Mouse (Mus musculus): Measurements from ENCODE around the gene Hykk. TPM values are rescaled to one million over a fixed set of nuclear protein-coding genes. Genes with fewer than 3 reads are reported as not detected.
A peak's percentile ranks its signal among the peaks of the same experiment; 100 is the strongest.

Gene Hykk
- total RNA-seq (2021) = 1 to 10 TPM; 3.0 to 3.1 TPM
- long read RNA-seq, experiment 1, full-length matches to known transcripts = 1 of 1 reads
- long read RNA-seq, experiment 1, partial matches to known transcripts = 0 of 1 reads
- long read RNA-seq, experiment 1, other reads (novel, unspliced or antisense) = 0 of 1 reads
- long read RNA-seq, experiment 2, partial matches to known transcripts = 0 of 3 reads
- long read RNA-seq, experiment 2, other reads (novel, unspliced or antisense) = 3 of 3 reads

GRCm38 (mm10) chr9:54917010-54917677, at the start of gene Hykk:
Gene Hykk (plus strand): TSS chr9:54917283.
- Histone ChIP-seq H3K4me3 (peak within 1 kb of the TSS; percentile 78), H3K27ac (peak within 1 kb of the TSS; percentile 74)
- no peak for TF ChIP-seq CTCF (conservative IDR thresholded peaks at IDR 0.05)
- peak; percentile 82 to 95 for DNase-seq (ENCODE audit: low spot score in 2 of 2)

GRCm38 (mm10) chr9:54878759-54879158, 38.3 kb upstream of the Hykk start:
- peak in 1 of 2 experiments; percentile 9 for DNase-seq (ENCODE audit: low spot score in 2 of 2)
- no peak overlapping the region for H3K4me3 ChIP-seq
- H3K27ac ChIP-seq = no peak overlapping the region
- TF ChIP-seq CTCF (conservative IDR thresholded peaks at IDR 0.05) = no peak

GRCm38 (mm10) chr9:54892111-54892510, 25.0 kb upstream of the Hykk start:
- no peak for TF ChIP-seq CTCF (conservative IDR thresholded peaks at IDR 0.05)
- DNase-seq (ENCODE audit: low spot score in 2 of 2) = no peak
- H3K27ac ChIP-seq = no peak overlapping the region
- H3K4me3 ChIP-seq = no peak overlapping the region

- H3K27ac ChIP-seq = no peak overlapping the region
- TF ChIP-seq CTCF (conservative IDR thresholded peaks at IDR 0.05) = peak; percentile 73
- no peak for DNase-seq (ENCODE audit: low spot score in 2 of 2)
- H3K4me3 ChIP-seq = no peak overlapping the region
Observed at GRCm38 (mm10) chr9:54897097-54897496, 20.0 kb upstream of the Hykk start.

GRCm38 (mm10) chr9:54909446-54909845, 7.6 kb upstream of the Hykk start:
- no peak for TF ChIP-seq CTCF (conservative IDR thresholded peaks at IDR 0.05)
- no peak for DNase-seq (ENCODE audit: low spot score in 2 of 2)
- no peak overlapping the region for H3K4me3 ChIP-seq
- H3K27ac ChIP-seq = no peak overlapping the region

GRCm38 (mm10) chr9:54915576-54915975, 1.5 kb upstream of the Hykk start:
- no peak overlapping the region for H3K4me3 ChIP-seq
- H3K27ac ChIP-seq = no peak overlapping the region
- DNase-seq (ENCODE audit: low spot score in 2 of 2) = no peak
- TF ChIP-seq CTCF (conservative IDR thresholded peaks at IDR 0.05) = no peak

- H3K4me3 ChIP-seq = peak overlapping the region; percentile 78
- TF ChIP-seq CTCF (conservative IDR thresholded peaks at IDR 0.05) = no peak
- no peak for DNase-seq (ENCODE audit: low spot score in 2 of 2)
- no peak overlapping the region for H3K27ac ChIP-seq
Observed at GRCm38 (mm10) chr9:54916401-54916800, 682 bp upstream of the Hykk start.

GRCm38 (mm10) chr9:54918191-54918590, 1.1 kb downstream of the Hykk start:
- no peak overlapping the region for H3K4me3 ChIP-seq
- no peak for DNase-seq (ENCODE audit: low spot score in 2 of 2)
- H3K27ac ChIP-seq = no peak overlapping the region
- no peak for TF ChIP-seq CTCF (conservative IDR thresholded peaks at IDR 0.05)

- Histone ChIP-seq H3K4me3 (no peak overlapping the region), H3K27ac (no peak overlapping the region)
- no peak for DNase-seq (ENCODE audit: low spot score in 2 of 2)
- TF ChIP-seq CTCF (conservative IDR thresholded peaks at IDR 0.05) = no peak
Observed at GRCm38 (mm10) chr9:54918781-54919180, 1.7 kb downstream of the Hykk start.

GRCm38 (mm10) chr9:54919946-54920345, 2.9 kb downstream of the Hykk start:
- Histone ChIP-seq H3K27ac (no peak overlapping the region), H3K4me3 (no peak overlapping the region)
- no peak for DNase-seq (ENCODE audit: low spot score in 2 of 2)
- no peak for TF ChIP-seq CTCF (conservative IDR thresholded peaks at IDR 0.05)

GRCm38 (mm10) chr9:54930741-54931140, 13.7 kb downstream of the Hykk start:
- no peak for DNase-seq (ENCODE audit: low spot score in 2 of 2)
- H3K27ac ChIP-seq = no peak overlapping the region
- TF ChIP-seq CTCF (conservative IDR thresholded peaks at IDR 0.05) = no peak
- no peak overlapping the region for H3K4me3 ChIP-seq

- DNase-seq (ENCODE audit: low spot score in 2 of 2) = no peak
Observed at GRCm38 (mm10) chr9:54931765-54932164, 14.7 kb downstream of the Hykk start.

GRCm38 (mm10) chr9:54932379-54932778, 15.3 kb downstream of the Hykk start:
- no peak overlapping the region for H3K27ac ChIP-seq
- no peak for DNase-seq (ENCODE audit: low spot score in 2 of 2)
- no peak overlapping the region for H3K4me3 ChIP-seq
- TF ChIP-seq CTCF (conservative IDR thresholded peaks at IDR 0.05) = no peak

More at GRCm38 (mm10) chr9:54931765-54932164, 14.7 kb downstream of the Hykk start:
- Histone ChIP-seq H3K27ac (no peak overlapping the region), H3K4me3 (no peak overlapping the region)
- TF ChIP-seq CTCF (conservative IDR thresholded peaks at IDR 0.05) = peak; percentile 43

- DNase-seq (ENCODE audit: low spot score in 2 of 2) = no peak
- Histone ChIP-seq H3K4me3 (no peak overlapping the region), H3K27ac (no peak overlapping the region)
- TF ChIP-seq CTCF (conservative IDR thresholded peaks at IDR 0.05) = no peak
Observed at GRCm38 (mm10) chr9:54942071-54942470, 25.0 kb downstream of the Hykk start.

All from layer of hippocampus, adult 2 months (tissue).